Mouse (Mus musculus) testis, postnatal 10 days (tissue): Measurements from ENCODE around the gene Mucl1.
"Not testable (repeated sequence)": the region's sequence is repeated elsewhere in the genome, so short reads cannot be mapped to it uniquely, and the experiment has no call there.

Experiments
- DNase-seq: peaks from one replicate; pipeline ENCODE4 v3.0.0; 2021; ENCODE audit warnings: low spot score

The Mucl1 gene

DNA sequence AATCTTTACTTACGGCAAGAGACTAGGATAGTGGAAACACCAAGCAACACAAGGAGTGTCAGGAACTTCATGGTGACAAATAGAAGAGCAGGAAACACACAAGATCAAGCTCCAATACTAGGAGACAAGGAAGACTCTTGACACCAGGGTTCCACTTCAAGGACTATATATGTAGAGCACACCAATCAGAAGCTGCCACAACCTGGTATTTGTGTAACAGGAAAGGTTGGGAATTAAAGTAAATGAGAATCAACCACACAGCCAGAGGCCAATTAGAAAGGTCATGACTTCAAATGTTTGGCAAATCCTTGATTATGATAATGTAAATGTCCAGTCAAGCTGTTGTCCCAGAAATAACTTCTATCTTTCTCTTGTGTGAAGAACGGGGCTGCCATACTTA, at the start of gene Mucl1:
TSS of gene Mucl1 (minus strand) at position 101 of the 400 bp plus-strand sequence.
- DNase-seq: no peak

DNA sequence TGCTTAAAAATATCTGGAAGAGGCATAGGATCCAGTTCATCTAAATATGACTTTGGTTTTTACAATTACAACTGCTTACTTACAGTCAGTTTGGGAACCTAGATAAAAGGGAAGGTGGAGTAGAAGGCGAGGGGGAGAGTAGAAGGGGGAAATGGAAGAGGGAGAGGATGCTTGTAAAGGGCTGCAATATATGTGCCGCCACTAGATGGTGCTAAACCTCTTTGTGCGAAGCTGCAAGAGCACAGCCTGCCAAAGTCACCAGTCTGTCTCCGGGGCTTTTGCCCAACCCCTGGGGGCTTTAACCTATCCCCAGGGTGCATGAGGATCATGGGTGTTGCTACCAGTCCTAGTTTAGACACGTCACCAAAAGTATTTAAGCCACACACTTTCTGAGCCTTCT, 11.6 kb upstream of the Mucl1 start:
- DNase-seq: peak; percentile 59

DNA sequence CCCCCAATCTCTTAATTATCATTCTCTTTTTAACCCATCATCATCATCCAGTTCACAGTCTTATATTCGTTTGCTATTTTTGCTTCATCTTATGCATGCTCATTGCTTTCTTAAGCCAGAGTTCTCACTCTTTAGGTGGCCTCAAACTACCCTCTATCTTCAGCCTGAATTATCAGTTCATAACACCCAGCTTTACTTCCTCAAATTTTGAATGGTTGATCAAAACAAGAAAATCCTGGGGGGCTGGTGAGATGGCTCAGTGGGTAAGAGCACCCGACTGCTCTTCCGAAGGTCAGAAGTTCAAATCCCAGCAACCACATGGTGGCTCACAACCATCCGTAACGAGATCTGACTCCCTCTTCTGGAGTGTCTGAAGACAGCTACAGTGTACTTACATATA, 38.4 kb downstream of the Mucl1 start:
- not testable (repeated sequence) for DNase-seq
